Mouse (Mus musculus): Measurements from ENCODE around the gene Zbtb16.

DNA sequence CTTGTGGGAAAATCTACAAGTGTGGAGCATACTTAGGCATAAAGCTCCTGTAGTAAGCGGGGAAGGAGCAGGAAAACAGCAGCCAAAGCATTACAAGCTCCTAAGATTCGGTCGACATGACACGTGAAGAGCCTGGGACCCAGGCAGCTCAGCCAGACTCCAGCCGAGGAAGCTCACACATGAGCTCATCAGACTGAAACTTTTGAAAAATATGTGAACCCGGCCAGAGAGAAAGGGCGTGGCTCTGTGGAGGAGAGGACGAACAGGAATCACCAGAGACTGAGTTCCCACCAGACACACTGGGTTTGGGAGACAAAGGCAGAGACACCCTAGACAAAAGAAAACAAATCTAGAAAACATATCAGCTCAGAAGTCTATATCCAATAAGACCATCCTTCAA, 195.1 kb downstream of the Zbtb16 start:
- TF ChIP-seq CTCF (IDR thresholded peaks at IDR 0.05; ENCODE audit: low read depth) (no peak), EP300 (IDR thresholded peaks at IDR 0.05; ENCODE audit: low read depth) (no peak)
